Mouse (Mus musculus): ENCODE measurements around the gene Tuba1b. TPM values are rescaled to one million over a fixed set of nuclear protein-coding genes. Genes with fewer than 3 reads are reported as not detected.

Gene Tuba1b
- polyA plus RNA-seq (2014; fragmentation: Nextera tagmentation; extraction: Ambion mirVana), result 1,523 and 1,643 TPM in 2 replicates

- Histone ChIP-seq H3K4me3 (ENCODE audit: low read depth, low read length) (peak within 1 kb of the TSS; percentile 77), H3K27ac (replicated peaks; ENCODE audit: low read depth, low read length) (peak within 1 kb of the TSS; percentile 98), H3K4me2 (ENCODE audit: low read depth, low read length) (peak within 1 kb of the TSS; percentile 98), H3K27me3 (replicated peaks; ENCODE audit: control insufficient read depth, insufficient read depth, low read length) (no peaks in the 10 kb centered on the region), H3K9ac (ENCODE audit: low read depth, low read length) (peak within 1 kb of the TSS; percentile 93), H3K4me1 (ENCODE audit: control insufficient read depth, insufficient read depth, low read length) (peaks cover 10% of the 10 kb centered on the region), H3K36me3 (ENCODE audit: control insufficient read depth, insufficient read depth, low read length) (peaks cover 9% of the 10 kb centered on the region), H3K9me3 (ENCODE audit: control insufficient read depth, low read length) (no peaks in the 10 kb centered on the region)
- ATAC-seq (ENCODE audit: low read depth) (peak; percentile 93), DNase-seq (ENCODE audit: low spot score) (peak; percentile 98)
- 4% methylated on average over 34 of the region's 58 CpGs for WGBS
Observed at GRCm38 (mm10) chr15:98934217-98934839, at the start of gene Tuba1b. TSS of gene Tuba1b (minus strand) at chr15:98934565.

GRCm38 (mm10) chr15:98983431-98984081, 49.2 kb upstream of the Tuba1b start:
- Histone ChIP-seq H3K9ac (ENCODE audit: low read depth, low read length) (no peak overlapping the region), H3K36me3 (ENCODE audit: control insufficient read depth, insufficient read depth, low read length) (no peaks in the 10 kb centered on the region), H3K9me3 (ENCODE audit: control insufficient read depth, low read length) (no peaks in the 10 kb centered on the region), H3K27ac (replicated peaks; ENCODE audit: low read depth, low read length) (peak overlapping the region; percentile 46), H3K4me3 (ENCODE audit: low read depth, low read length) (no peak overlapping the region; the same call in 1 of the 2 replicates), H3K27me3 (replicated peaks; ENCODE audit: control insufficient read depth, insufficient read depth, low read length) (no peaks in the 10 kb centered on the region), H3K4me1 (ENCODE audit: control insufficient read depth, insufficient read depth, low read length) (peaks cover 29% of the 10 kb centered on the region), H3K4me2 (ENCODE audit: low read depth, low read length) (no peak overlapping the region; the same call in 1 of the 2 replicates)
- peak; percentile 54; the same call in 1 of the 2 replicates for ATAC-seq (ENCODE audit: low read depth)
- 48% methylated on average over 16 of the region's 16 CpGs for WGBS
- DNase-seq (ENCODE audit: low spot score), result peak; percentile 69

DNA sequence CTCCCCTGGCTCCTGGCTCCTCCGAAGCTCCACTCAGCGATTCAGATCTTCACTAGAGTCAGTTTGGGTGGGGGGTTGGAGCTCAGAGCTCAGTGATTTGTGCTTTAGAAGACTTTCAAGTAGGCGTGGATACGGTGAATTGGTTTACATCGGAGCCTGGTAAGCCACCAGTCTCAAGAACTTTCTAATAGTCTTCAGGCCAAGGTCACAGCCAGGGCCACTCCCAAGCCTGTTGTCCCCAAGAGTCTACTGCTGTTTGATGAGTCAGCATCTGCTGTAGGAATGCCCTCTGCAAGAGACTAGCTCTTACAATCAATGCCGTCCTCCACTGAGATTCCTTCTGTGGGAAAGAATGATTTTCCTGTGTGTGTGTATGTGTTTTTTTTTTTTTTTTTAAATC, 47.7 kb upstream of the Tuba1b start:
- no peak for DNase-seq (ENCODE audit: low spot score)
- H3K4me1 ChIP-seq (ENCODE audit: control insufficient read depth, insufficient read depth, low read length), result peaks cover 33% of the 10 kb centered on the region
- H3K9me3 ChIP-seq (ENCODE audit: control insufficient read depth, low read length), result no peaks in the 10 kb centered on the region
- no peak overlapping the region for H3K4me3 ChIP-seq (ENCODE audit: low read depth, low read length)
- no peak overlapping the region for H3K9ac ChIP-seq (ENCODE audit: low read depth, low read length)
- WGBS, result 85% methylated on average over 6 of the region's 6 CpGs
- no peaks in the 10 kb centered on the region for H3K36me3 ChIP-seq (ENCODE audit: control insufficient read depth, insufficient read depth, low read length)
- no peak overlapping the region for H3K27ac ChIP-seq (replicated peaks; ENCODE audit: low read depth, low read length)
- ATAC-seq (ENCODE audit: low read depth), result no peak
- H3K4me2 ChIP-seq (ENCODE audit: low read depth, low read length), result no peak overlapping the region
- H3K27me3 ChIP-seq (replicated peaks; ENCODE audit: control insufficient read depth, insufficient read depth, low read length), result no peaks in the 10 kb centered on the region

DNA sequence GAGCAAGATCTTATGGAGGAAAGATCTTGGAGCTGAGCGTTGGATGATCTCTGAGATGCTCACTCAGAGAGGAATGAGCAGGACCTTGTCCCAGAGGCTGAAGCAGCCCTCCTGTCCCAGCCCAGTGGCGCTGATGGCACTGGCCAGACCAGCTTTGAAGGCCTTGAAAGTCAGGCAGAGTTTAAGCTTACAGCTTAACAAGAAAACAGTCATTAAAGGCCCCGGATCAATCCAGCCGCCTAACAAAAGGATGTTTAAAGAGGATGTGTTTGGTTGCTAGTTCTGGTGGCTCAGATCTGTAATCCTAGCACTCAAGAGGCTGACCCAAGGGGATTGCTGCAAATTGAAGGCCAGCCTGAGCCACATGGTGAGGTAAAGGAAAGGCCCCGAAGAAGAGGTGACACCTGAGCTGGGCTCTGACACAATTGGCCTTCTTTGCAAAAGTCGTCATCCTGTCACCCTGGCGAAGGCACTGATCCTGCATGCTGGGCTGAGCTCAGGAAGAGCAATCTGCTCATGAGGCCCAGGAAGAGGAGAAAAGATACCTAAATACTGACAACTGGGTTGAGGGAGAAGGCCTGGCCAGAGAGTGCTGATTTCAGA, 45.7 kb upstream of the Tuba1b start:
- WGBS, result 34% methylated on average over 7 of the region's 7 CpGs
- Histone ChIP-seq H3K4me3 (ENCODE audit: low read depth, low read length) (no peak overlapping the region), H3K9me3 (ENCODE audit: control insufficient read depth, low read length) (no peaks in the 10 kb centered on the region), H3K4me1 (ENCODE audit: control insufficient read depth, insufficient read depth, low read length) (peaks cover 30% of the 10 kb centered on the region), H3K4me2 (ENCODE audit: low read depth, low read length) (no peak overlapping the region), H3K36me3 (ENCODE audit: control insufficient read depth, insufficient read depth, low read length) (no peaks in the 10 kb centered on the region), H3K9ac (ENCODE audit: low read depth, low read length) (no peak overlapping the region), H3K27ac (replicated peaks; ENCODE audit: low read depth, low read length) (0 out of 2 replicates have a peak overlapping the region, but pooled peaks have one; percentile 3), H3K27me3 (replicated peaks; ENCODE audit: control insufficient read depth, insufficient read depth, low read length) (no peaks in the 10 kb centered on the region)
- DNase-seq (ENCODE audit: low spot score) (no peak), ATAC-seq (ENCODE audit: low read depth) (no peak)

DNA sequence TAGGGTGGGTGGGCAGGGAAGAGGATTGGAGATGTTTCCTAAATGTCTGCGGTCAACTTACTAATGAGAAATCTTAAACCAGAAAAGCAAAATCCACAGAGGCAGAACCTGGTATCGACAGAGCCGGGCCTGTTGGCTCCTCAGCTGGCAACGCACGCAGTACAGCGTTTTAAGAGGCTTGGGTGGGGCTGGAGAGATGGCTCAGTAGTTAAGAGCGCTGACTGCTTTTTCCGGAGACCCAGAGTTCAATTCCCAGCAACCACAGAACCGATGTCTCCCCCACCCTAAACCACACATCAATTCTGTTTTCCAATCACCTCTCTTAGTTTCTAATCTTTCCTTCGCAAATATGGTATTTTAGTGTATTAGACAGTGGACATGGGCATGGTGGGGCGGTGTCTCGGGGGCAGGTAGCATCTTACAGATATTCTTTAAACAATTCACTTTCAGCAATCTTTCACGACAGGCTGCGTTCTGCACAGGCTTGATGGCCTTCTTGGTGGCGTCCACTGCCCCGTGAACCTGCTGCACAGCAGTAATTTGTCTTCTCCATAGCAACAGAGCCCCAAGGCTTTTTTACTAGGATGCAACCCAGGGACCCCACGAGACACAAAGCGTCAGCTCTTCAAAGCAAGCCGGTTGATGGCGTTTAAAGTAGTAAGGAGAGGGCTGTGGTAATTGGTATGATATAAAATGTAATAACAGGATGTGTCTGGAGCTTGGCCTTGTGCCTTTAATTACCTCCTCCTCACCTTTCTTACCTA, 44.2 kb upstream of the Tuba1b start:
- no peaks in the 10 kb centered on the region for H3K9me3 ChIP-seq (ENCODE audit: control insufficient read depth, low read length)
- H3K4me3 ChIP-seq (ENCODE audit: low read depth, low read length), result no peak overlapping the region
- DNase-seq (ENCODE audit: low spot score), result no peak
- H3K36me3 ChIP-seq (ENCODE audit: control insufficient read depth, insufficient read depth, low read length), result no peaks in the 10 kb centered on the region
- H3K27me3 ChIP-seq (replicated peaks; ENCODE audit: control insufficient read depth, insufficient read depth, low read length), result no peaks in the 10 kb centered on the region
- no peak for ATAC-seq (ENCODE audit: low read depth)
- H3K9ac ChIP-seq (ENCODE audit: low read depth, low read length), result 0 out of 2 replicates have a peak overlapping the region, but pooled peaks have one; percentile 31
- H3K27ac ChIP-seq (replicated peaks; ENCODE audit: low read depth, low read length), result peak overlapping the region; percentile 69
- H3K4me1 ChIP-seq (ENCODE audit: control insufficient read depth, insufficient read depth, low read length), result peaks cover 30% of the 10 kb centered on the region
- 55% methylated on average over 17 of the region's 20 CpGs for WGBS
- peak overlapping the region; percentile 35 for H3K4me2 ChIP-seq (ENCODE audit: low read depth, low read length)

- H3K36me3 ChIP-seq (ENCODE audit: control insufficient read depth, insufficient read depth, low read length), result no peaks in the 10 kb centered on the region
- H3K9me3 ChIP-seq (ENCODE audit: control insufficient read depth, low read length), result no peaks in the 10 kb centered on the region
- H3K4me1 ChIP-seq (ENCODE audit: control insufficient read depth, insufficient read depth, low read length), result peaks cover 30% of the 10 kb centered on the region
- 39% methylated on average over 14 of the region's 14 CpGs for WGBS
- peak overlapping the region; percentile 31; the same call in 1 of the 2 replicates for H3K9ac ChIP-seq (ENCODE audit: low read depth, low read length)
- DNase-seq (ENCODE audit: low spot score) (peak; percentile 92), ATAC-seq (ENCODE audit: low read depth) (peak; percentile 76)
- peak overlapping the region; percentile 35 for H3K4me2 ChIP-seq (ENCODE audit: low read depth, low read length)
- H3K27me3 ChIP-seq (replicated peaks; ENCODE audit: control insufficient read depth, insufficient read depth, low read length), result no peaks in the 10 kb centered on the region
- peak overlapping the region; percentile 69 for H3K27ac ChIP-seq (replicated peaks; ENCODE audit: low read depth, low read length)
- H3K4me3 ChIP-seq (ENCODE audit: low read depth, low read length), result no peak overlapping the region
Observed at GRCm38 (mm10) chr15:98977759-98978408, 43.5 kb upstream of the Tuba1b start.

- H3K9ac ChIP-seq (ENCODE audit: low read depth, low read length), result peak overlapping the region; percentile 5; the same call in 1 of the 2 replicates
- H3K9me3 ChIP-seq (ENCODE audit: control insufficient read depth, low read length), result no peaks in the 10 kb centered on the region
- no peaks in the 10 kb centered on the region for H3K27me3 ChIP-seq (replicated peaks; ENCODE audit: control insufficient read depth, insufficient read depth, low read length)
- peaks cover 27% of the 10 kb centered on the region for H3K4me1 ChIP-seq (ENCODE audit: control insufficient read depth, insufficient read depth, low read length)
- DNase-seq (ENCODE audit: low spot score) (no peak), ATAC-seq (ENCODE audit: low read depth) (no peak)
- H3K27ac ChIP-seq (replicated peaks; ENCODE audit: low read depth, low read length), result peak overlapping the region; percentile 69
- WGBS, result 50% methylated on average over 21 of the region's 21 CpGs
- H3K4me2 ChIP-seq (ENCODE audit: low read depth, low read length), result peak overlapping the region; percentile 35
- H3K4me3 ChIP-seq (ENCODE audit: low read depth, low read length), result no peak overlapping the region
- H3K36me3 ChIP-seq (ENCODE audit: control insufficient read depth, insufficient read depth, low read length), result no peaks in the 10 kb centered on the region
Observed at GRCm38 (mm10) chr15:98976763-98977758, 42.7 kb upstream of the Tuba1b start.
